ENCODE assay signal across 23 mouse cellular contexts in the genomic region with DNA sequence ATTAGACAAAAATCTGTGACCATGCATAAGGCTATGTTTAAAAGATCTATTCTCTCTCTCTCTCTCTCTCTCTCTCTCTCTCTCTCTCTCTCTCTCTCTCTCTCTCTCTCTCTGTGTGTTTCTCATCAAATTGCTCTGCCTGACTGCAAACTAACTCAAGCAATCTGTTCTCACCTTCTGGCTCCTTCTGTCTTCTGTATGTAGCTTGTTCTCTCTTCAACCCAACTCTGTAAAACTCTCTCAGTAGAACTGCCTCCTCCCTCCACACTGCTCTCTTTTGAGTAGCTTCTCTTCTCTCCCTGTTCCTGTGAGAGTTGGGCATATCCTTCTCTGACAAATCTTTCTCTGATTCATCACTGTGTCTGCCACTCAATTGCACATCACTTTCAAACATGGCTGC.
"Had no signal": no experiment of that assay in that cellular context is flagged by ENCODE, and none has a peak within 500 bp of the region (broad histone marks: within the 10 kb centered on the region; RNA-seq: fewer than 3 reads in every experiment).

No protein-coding gene starts in this region.

- H3K9me3 ChIP-seq: kidney, embryonic 15.5 days; limb, embryonic 12.5 days; limb, embryonic 15.5 days; midbrain, embryonic 12.5 days; neural tube, embryonic 13.5 days; stomach, embryonic 15.5 days had no signal

- H3K36me3 ChIP-seq: kidney, embryonic 15.5 days; limb, embryonic 12.5 days; limb, embryonic 15.5 days; midbrain, embryonic 12.5 days; neural tube, embryonic 13.5 days; stomach, embryonic 15.5 days had no signal

- H3K27me3 ChIP-seq: kidney, embryonic 15.5 days; limb, embryonic 12.5 days; limb, embryonic 15.5 days; midbrain, embryonic 12.5 days; neural tube, embryonic 13.5 days; stomach, embryonic 15.5 days had no signal

- H3K4me1 ChIP-seq: limb, embryonic 15.5 days; stomach, embryonic 15.5 days had no signal

- H3K4me2 ChIP-seq: kidney, embryonic 15.5 days; limb, embryonic 12.5 days; limb, embryonic 15.5 days; liver, embryonic 11.5 days; lung, embryonic 14.5 days; midbrain, embryonic 12.5 days; neural tube, embryonic 13.5 days; stomach, embryonic 15.5 days had no signal

- ATAC-seq: liver, postnatal 0 days; lung, postnatal 0 days; midbrain, embryonic 16.5 days had no signal

- H3K27ac ChIP-seq: kidney, embryonic 15.5 days; limb, embryonic 12.5 days; limb, embryonic 15.5 days; liver, embryonic 14.5 days; macrophage; midbrain, embryonic 12.5 days; neural tube, embryonic 13.5 days; stomach, embryonic 15.5 days had no signal

- DNase-seq: kidney, adult 8-10 months; kidney, postnatal 10 days; kidney, postnatal 36 days; left cerebral cortex, postnatal 4 days; liver, postnatal 0 days; lung, embryonic 14.5 days; retina, postnatal 1 day; right cerebral cortex, postnatal 25 days; spleen, adult 18-20 months; thymus, adult 18-20 months; thymus, postnatal 36 days had no signal

- H3K9ac ChIP-seq: kidney, embryonic 15.5 days; limb, embryonic 12.5 days; limb, embryonic 15.5 days; liver, embryonic 14.5 days; liver, postnatal 0 days; lung, embryonic 14.5 days; midbrain, embryonic 12.5 days; neural tube, embryonic 13.5 days; stomach, embryonic 15.5 days had no signal

- H3K4me3 ChIP-seq: kidney, embryonic 15.5 days; limb, embryonic 12.5 days; limb, embryonic 15.5 days; midbrain, embryonic 12.5 days; myocyte; neural tube, embryonic 13.5 days; stomach, embryonic 15.5 days had no signal
